Mouse (Mus musculus) spleen, postnatal 10 days (tissue): Measurements from ENCODE around the gene Lpin1.

ENCODE experiments used
- DNase-seq, 2 experiments: peaks; one replicate each; pipeline ENCODE4 v3.0.0; 2021 to 2022; ENCODE audit warnings: low spot score in 2 of 2

The Lpin1 gene

DNA sequence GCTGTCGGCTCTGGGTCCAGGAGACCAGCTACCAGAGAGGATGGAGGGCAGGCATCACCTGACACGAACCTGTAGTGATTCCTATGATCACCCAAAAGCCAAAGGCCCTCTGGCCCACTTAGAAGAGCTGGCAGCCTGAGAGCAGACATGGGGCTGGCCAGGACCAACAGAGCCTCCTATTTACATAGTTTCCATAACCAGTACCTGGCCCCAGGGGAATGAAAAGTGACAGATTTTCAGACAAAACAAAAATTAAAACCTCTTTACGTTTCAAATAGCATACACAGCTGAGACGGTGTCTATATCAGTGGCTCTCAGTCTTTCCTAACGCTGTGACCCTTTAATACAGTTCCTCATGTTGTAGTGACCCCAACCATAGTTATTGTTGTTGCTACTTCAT, 83.9 kb downstream of the Lpin1 start:
- no peak for DNase-seq

DNA sequence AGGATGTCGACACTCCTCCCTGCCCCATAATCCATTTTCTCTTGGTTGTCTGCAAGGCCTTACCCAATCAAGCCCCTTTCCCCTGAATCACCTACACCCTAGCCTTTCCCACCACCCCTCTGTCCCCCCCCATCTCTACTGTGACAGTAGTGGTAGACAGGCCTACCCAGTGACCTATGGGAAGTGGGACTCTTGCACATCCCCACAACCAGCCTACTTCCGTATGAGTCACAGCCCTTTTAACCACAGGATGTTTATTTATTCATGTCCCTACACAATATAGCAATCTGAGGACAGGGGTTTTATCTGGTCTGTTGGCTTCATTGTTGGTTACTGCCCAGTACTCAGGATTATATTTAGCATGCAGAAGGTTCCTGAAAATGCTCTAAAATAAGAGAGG, 84.6 kb downstream of the Lpin1 start:
- no peak for DNase-seq

DNA sequence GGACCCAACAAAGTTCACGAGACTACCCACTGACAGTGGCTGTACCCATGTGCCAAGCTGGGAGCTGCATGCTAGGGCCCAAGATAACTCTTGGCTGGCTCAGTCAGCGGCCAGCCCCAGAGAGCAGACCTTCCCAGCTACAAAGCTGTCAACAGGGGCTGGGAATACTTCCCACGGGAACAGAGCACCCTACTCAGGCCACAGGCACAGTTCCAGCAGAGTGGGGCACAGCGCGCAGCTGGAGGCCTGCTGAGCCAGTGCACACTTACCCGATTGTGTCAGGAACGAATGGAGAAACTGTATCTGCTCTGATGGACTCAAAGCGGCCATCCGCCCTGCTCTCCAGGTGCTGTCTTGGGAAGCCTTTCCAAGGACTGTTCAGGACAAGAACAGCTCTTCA, 95.6 kb downstream of the Lpin1 start:
- no peak for DNase-seq

DNA sequence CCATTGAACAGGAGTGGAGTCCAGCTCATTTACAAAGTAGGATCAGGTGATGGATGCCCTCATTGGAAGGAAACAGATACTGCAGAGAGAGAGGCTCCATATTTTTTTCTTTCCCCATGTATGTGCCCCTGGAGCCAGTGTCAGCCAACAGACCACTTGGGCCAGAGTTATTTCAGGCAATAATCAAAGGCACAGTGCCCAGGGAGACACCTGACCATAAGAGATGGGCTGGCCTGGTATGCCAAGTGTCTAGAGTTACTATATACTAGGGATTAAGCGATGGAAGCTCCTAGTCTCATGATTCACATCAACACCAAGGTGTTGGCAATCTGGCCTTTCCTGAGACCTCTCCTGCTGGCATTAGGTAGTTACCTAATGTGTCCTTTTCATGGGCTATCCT, 97.8 kb downstream of the Lpin1 start:
- DNase-seq = no peak

DNA sequence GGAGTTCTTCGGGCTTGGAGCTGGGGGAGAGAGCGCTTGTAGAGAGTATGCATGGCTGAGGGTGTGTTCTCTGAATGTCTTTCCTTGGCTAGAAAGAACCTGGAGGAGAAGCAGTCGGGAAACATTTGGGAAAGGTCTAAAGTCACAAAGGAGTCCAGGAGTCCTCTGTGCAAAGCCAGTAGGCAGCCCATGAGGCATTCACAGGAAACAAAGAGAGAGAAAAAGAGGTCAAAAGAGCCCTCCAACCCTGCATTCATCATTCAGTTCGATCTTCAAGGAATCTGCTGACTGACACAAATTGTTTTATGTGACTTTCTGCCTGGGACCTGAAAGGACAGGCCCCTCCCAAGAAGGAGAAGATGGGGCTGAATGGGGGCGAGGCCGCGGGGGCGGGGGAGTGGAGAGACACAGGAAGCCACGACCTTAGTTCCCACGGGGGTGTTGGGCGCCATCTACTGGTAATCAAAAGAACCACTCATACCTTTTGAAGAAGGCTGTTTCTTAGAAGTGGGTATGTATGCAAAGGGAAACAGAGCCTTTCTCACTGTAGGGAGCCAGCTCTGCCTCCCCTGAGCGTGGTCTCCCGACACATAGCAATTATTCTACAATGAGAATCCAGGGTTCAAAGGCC, 101.5 kb downstream of the Lpin1 start:
- peak; percentile 47 to 82 for DNase-seq

DNA sequence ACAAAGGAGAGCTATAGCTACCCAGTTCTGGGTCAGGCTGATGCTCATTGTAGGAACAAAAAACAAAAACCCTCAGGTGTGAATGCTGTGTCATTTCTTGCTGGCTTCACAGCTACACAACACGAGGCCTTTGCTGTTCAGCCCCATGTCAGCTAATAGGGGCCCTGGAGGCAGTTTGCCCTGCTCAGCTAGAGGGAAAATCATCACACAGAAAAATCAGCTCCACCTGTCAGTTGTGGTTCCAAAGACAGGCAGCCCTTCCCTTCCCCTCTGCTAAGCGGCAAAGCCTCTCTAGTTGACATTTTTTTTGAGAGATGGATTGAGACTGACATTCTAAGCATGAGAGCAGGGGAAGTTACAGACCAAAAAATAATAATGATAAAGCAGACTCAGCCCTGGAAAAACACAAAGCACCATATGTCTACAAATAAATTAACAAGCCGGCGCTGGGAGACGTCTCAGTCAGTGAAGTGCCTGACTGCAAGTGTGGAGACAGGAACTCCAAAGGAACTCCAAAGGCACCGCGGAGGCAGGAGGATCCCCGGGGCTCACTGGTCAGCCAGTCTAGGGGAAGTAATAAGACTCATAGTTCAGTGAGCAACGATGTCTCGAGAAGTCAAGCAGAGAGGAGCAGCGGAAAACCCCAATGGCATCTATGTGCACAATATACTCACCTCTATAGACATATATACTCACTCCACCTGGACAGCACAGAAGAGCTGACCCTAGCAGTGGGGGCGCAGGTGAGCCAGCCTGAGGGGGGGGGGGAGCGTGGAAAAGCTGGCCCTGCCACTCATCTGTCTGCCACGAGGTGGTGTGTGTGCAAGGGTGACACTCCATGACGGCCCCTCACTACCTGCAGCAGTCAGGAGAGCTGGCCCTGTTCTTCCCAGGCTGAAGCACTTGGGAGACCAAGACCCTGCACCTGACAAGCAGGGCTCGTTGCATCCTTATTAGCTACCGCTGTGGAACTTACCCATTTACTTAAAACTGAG, 103.7 kb downstream of the Lpin1 start:
- DNase-seq = peak in 1 of 2 experiments; percentile 25

DNA sequence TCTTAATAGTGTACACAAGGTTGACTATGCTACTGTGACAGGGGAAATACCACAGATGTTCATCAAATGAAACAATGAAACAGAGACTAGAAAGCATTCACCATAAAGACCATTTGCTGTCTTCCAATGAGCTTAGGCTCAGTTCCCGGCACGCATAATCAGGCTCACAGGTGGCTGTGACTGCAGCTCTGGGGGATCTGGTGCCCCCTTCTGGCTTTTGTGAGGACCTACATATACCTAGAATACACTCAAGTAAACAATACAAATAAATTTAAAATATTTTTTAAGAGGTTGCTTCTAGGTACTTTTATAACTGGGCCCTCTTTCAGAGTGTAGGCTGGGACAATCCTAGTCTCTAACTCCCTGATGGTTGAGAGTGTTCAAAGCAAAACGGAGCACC, 106.5 kb downstream of the Lpin1 start:
- DNase-seq = no peak

DNA sequence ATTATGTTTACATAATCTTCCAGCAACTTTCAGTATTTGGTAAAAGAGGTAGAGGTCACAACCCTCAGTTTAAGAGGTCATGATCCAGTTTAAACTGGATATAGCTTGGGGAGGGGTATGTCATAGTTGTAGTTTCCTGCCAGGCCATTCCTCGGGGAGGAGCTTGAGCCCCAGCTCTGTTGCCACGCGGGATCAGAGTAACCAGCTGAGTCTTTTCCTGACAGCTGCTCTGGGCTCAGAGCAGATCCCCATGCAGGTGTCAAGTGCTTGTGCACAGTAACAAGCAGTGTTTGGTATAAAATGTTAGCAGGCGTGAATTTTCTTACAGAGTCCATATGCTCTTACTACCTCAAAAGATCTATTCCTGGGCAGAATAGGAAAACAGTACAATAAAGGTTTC, 112.8 kb downstream of the Lpin1 start:
- DNase-seq = no peak

DNA sequence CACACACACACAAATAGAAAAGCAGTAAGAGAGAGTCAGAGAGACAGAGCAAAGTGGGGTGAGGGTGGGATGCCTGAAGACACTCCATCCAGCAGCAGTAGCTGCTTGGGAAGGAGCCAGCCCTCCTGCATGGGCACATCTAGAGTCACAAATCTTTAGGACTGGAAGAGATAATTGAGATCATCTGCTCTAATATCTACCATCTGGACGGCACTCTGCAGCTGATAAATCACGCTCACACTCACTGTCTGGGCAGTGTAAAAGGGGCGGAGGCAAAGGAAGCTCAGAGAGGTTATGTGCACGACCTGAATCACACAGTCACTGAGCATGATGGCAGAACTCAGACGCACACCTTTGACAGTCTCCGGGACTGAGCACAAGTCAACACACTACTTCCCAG, 118.1 kb downstream of the Lpin1 start:
- DNase-seq = no peak

DNA sequence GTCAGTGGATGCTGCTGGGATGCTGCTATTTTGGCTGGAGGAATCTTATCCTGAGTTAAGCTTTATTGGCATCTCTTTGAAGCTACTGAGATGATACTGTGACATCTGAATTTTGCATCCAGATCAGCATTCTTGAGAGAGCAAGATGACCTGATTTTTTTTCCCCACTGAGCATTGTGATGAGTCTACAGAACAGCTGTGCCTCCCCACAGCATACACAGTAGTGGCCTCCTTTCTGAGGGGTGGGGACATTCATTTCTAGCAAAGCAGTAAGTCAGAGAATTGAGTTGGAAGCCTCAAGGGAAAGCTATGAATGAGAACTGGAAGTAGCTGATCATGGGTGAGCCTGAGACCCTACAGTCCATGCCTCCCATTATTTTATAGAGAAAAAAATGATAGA, 121.9 kb downstream of the Lpin1 start:
- DNase-seq = no peak

DNA sequence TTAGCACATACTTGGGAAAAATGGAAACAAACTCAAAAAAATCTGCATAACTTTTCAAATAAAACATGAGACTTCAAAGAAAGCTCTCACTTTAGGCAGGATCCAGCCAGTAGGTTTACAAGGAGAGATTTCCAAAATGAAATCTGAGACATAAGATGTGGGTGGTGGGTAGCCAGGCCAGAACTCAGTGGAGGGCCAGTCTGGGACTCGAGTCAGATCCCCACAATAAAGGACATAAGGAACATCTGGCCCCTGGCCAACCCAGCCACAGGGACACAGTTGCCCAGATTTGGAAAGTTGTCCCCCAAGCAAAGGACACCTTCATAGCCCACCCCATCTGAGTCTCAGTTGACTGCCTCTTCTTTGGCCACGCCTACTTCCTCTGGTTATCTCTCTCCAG, 123.3 kb downstream of the Lpin1 start:
- DNase-seq = no peak
